Mouse (Mus musculus) limb, embryonic 12.5 days (tissue): ENCODE measurements around the gene Plekhh3. TPM values are rescaled to one million over a fixed set of nuclear protein-coding genes. Genes with fewer than 3 reads are reported as not detected.

ENCODE experiments used
- ATAC-seq: fragments of 200-750 bp; cut with Nextera tagmentation; 2 replicates; pipeline ENCODE4 v1.8.0; 2017; ENCODE audit warnings: low read depth, moderate TSS enrichment; ENCODE audit not compliant: insufficient number of reproducible peaks, insufficient read depth, low FRiP score, low TSS enrichment
- H3K27ac ChIP-seq: fragments of 300-500 bp; sonication (generic); 2 replicates; pipeline ENCODE4 v1.5.1; 2016; ENCODE audit warnings: mild to moderate bottlenecking, moderate library complexity
- H3K27me3 ChIP-seq: fragments of 300-500 bp; sonication (generic); 2 replicates; pipeline ENCODE4 v1.6.1; 2016; ENCODE audit warnings: mild to moderate bottlenecking, moderate library complexity
- H3K36me3 ChIP-seq: fragments of 300-500 bp; sonication (generic); 2 replicates; pipeline ENCODE4 v1.6.1; 2016; ENCODE audit warnings: mild to moderate bottlenecking, moderate library complexity
- H3K4me1 ChIP-seq: fragments of 300-500 bp; sonication (generic); replicated peaks from 2 replicates; pipeline ENCODE4 v1.6.1; 2016
- H3K4me2 ChIP-seq: fragments of 300-500 bp; sonication (generic); 2 replicates; pipeline ENCODE4 v1.6.1; 2016; ENCODE audit warnings: mild to moderate bottlenecking, moderate library complexity
- H3K4me3 ChIP-seq: fragments of 300-500 bp; sonication (generic); replicated peaks from 2 replicates; pipeline ENCODE4 v1.5.1; 2016; ENCODE audit warnings: mild to moderate bottlenecking
- H3K9ac ChIP-seq: fragments of 300-500 bp; sonication (generic); replicated peaks from 2 replicates; pipeline ENCODE4 v1.6.1; 2016; ENCODE audit warnings: mild to moderate bottlenecking, moderate library complexity
- H3K9me3 ChIP-seq: fragments of 300-500 bp; sonication (generic); 2 replicates; pipeline ENCODE4 v1.6.1; 2016; ENCODE audit warnings: mild to moderate bottlenecking, moderate library complexity
- WGBS: fragments of 180-500 bp; shearing (Covaris S2); methylation state at CpG from one replicate; pipeline ENCODE4 v1.1.7; 2016; 5-methylcytosine and 5-hydroxymethylcytosine counted together
- polyA plus RNA-seq: library from polyadenylated mRNA; unstranded; fragments of >200 nt; fragmentation: Nextera tagmentation; extraction: Ambion mirVana; gene quantifications from 2 replicates; pipeline ENCODE4 v1.2.1, GENCODE M21; 2016

Gene Plekhh3
- polyA plus RNA-seq, 1 experiment from 2014 or later: 5.3 TPM

- WGBS: 67% methylated on average over 18 of the region's 18 CpGs
- H3K27ac ChIP-seq: no peak overlapping the region
- H3K4me2 ChIP-seq: no peak overlapping the region
- peaks cover 50% of the 10 kb centered on the region for H3K4me1 ChIP-seq
- H3K4me3 ChIP-seq: peak overlapping the region; percentile 66; the same call in 1 of the 2 replicates
- peaks cover 9% of the 10 kb centered on the region; the same call in 1 of the 2 replicates for H3K36me3 ChIP-seq
- ATAC-seq: no peak
- no peaks in the 10 kb centered on the region for H3K9me3 ChIP-seq
- no peak overlapping the region for H3K9ac ChIP-seq
- H3K27me3 ChIP-seq: peaks cover 87% of the 10 kb centered on the region
Measured at GRCm38 (mm10) chr11:101168301-101168980, 2.7 kb downstream of the Plekhh3 start.

GRCm38 (mm10) chr11:101167963-101168300, 3.2 kb downstream of the Plekhh3 start:
- Histone ChIP-seq H3K4me3 (no peak overlapping the region), H3K4me2 (no peak overlapping the region), H3K9ac (no peak overlapping the region), H3K4me1 (peaks cover 46% of the 10 kb centered on the region), H3K27me3 (peaks cover 87% of the 10 kb centered on the region), H3K36me3 (peaks cover 9% of the 10 kb centered on the region; the same call in 1 of the 2 replicates), H3K9me3 (no peaks in the 10 kb centered on the region), H3K27ac (no peak overlapping the region)
- ATAC-seq: no peak
- WGBS: 50% methylated on average over 8 of the region's 8 CpGs

GRCm38 (mm10) chr11:101167211-101167962, 3.8 kb downstream of the Plekhh3 start:
- Histone ChIP-seq H3K27ac (no peak overlapping the region), H3K9ac (no peak overlapping the region), H3K4me2 (no peak overlapping the region), H3K36me3 (peaks cover 14% of the 10 kb centered on the region; the same call in 1 of the 2 replicates), H3K9me3 (no peaks in the 10 kb centered on the region), H3K4me1 (peaks cover 43% of the 10 kb centered on the region), H3K27me3 (peaks cover 88% of the 10 kb centered on the region), H3K4me3 (no peak overlapping the region)
- ATAC-seq: no peak
- WGBS: 42% methylated on average over 19 of the region's 19 CpGs

DNA sequence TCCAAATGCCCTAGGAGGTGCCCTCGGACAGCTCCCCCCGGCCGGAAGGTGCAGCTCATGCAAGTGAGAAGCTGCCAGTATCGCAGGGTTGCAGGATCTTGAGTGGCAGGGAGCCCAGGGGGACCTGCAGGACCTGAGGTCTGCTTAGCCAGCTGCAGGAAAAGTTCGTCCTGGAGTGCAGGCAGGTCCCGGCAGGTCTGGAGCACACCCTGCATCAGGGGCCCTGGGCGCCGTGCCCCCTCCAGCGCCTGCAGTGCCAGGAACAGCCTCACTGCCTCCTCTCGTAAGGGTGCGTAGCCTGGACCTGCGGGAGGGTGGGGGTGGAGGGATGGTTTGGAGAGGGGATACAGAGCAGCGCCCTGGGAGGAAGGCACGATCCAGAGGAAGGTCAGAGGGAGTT, 4.8 kb downstream of the Plekhh3 start:
- peaks cover 39% of the 10 kb centered on the region for H3K4me1 ChIP-seq

DNA sequence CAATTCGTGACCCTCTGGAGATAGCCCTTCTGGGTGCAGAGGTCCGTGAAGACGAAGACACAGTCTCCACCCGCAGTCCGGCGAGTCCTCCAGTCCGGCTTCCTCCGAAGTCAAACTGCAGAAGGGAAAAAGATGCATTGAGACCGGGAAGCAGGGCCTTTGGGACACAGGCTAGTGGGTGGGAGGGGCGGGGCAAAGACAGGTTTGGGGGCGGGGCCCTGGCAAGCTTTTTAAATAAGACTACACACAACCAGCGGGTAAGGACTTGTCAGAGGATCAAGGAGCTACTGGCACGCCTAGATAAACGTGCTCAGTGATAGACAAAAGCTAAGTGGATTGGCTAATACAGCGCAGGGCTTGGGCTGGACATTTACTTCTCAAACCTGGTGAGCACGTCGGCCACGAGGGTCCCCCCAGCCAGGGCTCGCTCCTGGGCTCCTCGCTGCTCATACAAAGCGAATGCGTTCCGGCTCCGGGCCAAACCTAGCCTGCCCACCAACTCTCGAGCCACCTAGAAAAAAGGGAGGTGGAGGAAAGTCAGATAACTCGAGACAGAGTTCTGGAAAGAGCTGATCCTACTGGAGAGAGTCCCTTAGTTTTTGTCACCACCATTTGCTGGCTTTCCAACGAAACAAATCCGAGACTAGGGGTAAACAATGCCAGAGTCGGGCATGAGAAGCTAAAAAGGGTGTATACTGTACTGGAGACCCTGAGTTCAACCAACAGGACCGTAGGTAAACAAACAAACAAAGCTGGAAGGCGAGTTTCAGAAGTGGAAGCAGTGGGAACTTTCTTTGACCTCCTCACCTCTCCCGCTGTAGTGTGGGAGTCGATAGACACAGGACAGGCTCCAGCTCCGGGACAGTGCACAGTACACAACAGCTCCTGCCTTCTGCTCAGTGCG, 6.2 kb downstream of the Plekhh3 start:
- Histone ChIP-seq H3K27ac (no peak overlapping the region), H3K4me3 (peak overlapping the region; percentile 47), H3K36me3 (peaks cover 20% of the 10 kb centered on the region; the same call in 1 of the 2 replicates), H3K4me1 (peaks cover 30% of the 10 kb centered on the region), H3K9ac (peak overlapping the region; percentile 63; the same call in 1 of the 2 replicates), H3K9me3 (no peaks in the 10 kb centered on the region), H3K4me2 (peak overlapping the region; percentile 83), H3K27me3 (peaks cover 92% of the 10 kb centered on the region)
- 7% methylated on average over 35 of the region's 35 CpGs for WGBS
- no peak for ATAC-seq

More for the DNA sequence above, 4.8 kb downstream of the Plekhh3 start:
- Histone ChIP-seq H3K36me3 (peaks cover 18% of the 10 kb centered on the region; the same call in 1 of the 2 replicates), H3K9me3 (no peaks in the 10 kb centered on the region), H3K4me3 (no peak overlapping the region), H3K27me3 (peaks cover 96% of the 10 kb centered on the region), H3K9ac (no peak overlapping the region), H3K4me2 (no peak overlapping the region), H3K27ac (no peak overlapping the region)
- no peak for ATAC-seq
- WGBS: 42% methylated on average over 14 of the region's 14 CpGs

DNA sequence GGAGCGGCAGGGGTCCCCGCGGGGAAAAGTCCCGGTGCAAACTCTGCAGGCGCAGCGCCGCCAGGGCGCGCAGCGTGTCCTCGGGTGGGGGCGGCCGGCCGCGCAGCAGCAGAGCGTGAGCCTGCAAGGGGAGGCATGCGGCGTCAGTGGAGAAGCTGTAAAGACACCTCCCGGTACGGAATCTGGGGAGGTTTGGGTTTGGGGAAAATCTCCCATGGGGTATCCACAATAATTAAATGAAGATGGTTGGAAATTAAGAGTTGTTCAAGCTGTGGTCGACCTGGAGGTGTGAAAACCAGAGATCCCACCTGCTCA, 6.8 kb downstream of the Plekhh3 start:
- Histone ChIP-seq H3K4me3 (peak overlapping the region; percentile 47), H3K4me1 (peaks cover 24% of the 10 kb centered on the region), H3K9ac (peak overlapping the region; percentile 63), H3K27me3 (peaks cover 86% of the 10 kb centered on the region), H3K4me2 (peak overlapping the region; percentile 83), H3K27ac (no peak overlapping the region), H3K36me3 (peaks cover 20% of the 10 kb centered on the region; the same call in 1 of the 2 replicates), H3K9me3 (no peaks in the 10 kb centered on the region)
- WGBS: 2% methylated on average over 21 of the region's 21 CpGs
- ATAC-seq: no peak

GRCm38 (mm10) chr11:101163476-101164350, 7.4 kb downstream of the Plekhh3 start:
- Histone ChIP-seq H3K27me3 (peaks cover 80% of the 10 kb centered on the region), H3K4me2 (peak overlapping the region; percentile 83), H3K36me3 (peaks cover 20% of the 10 kb centered on the region; the same call in 1 of the 2 replicates), H3K27ac (no peak overlapping the region), H3K4me1 (peaks cover 18% of the 10 kb centered on the region), H3K4me3 (peak overlapping the region; percentile 47), H3K9me3 (no peaks in the 10 kb centered on the region), H3K9ac (peak overlapping the region; percentile 63)
- ATAC-seq: no peak
- WGBS: 4% methylated on average over 49 of the region's 49 CpGs

DNA sequence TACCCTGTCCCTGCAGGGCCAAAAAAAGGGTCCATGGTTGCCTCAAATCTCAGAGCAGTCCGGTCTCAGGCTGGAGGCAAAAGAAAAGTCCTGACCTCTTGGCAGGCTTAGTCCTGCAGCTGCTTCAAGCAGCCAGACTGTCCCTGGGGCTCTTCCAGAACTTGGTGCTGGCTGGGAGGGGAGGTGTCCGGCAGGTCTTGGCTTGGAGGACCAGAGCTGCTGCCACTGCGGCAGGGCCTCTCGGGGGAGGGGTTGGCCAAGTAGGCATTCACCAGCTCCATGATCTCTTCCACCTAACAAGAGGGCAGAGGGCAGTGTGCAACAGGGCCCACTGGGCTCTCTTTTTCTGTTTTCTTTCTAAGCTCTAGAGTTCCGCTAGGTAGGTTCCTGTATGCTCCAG, 8.4 kb downstream of the Plekhh3 start:
- H3K4me2 ChIP-seq: no peak overlapping the region
- peaks cover 20% of the 10 kb centered on the region; the same call in 1 of the 2 replicates for H3K36me3 ChIP-seq
- no peaks in the 10 kb centered on the region for H3K9me3 ChIP-seq
- no peak overlapping the region for H3K27ac ChIP-seq
- ATAC-seq: no peak
- no peak overlapping the region for H3K4me3 ChIP-seq
- H3K9ac ChIP-seq: no peak overlapping the region
- peaks cover 18% of the 10 kb centered on the region for H3K4me1 ChIP-seq
- peaks cover 70% of the 10 kb centered on the region for H3K27me3 ChIP-seq
- WGBS: 51% methylated on average over 5 of the region's 5 CpGs

GRCm38 (mm10) chr11:101162301-101162700, 8.8 kb downstream of the Plekhh3 start:
- H3K9me3 ChIP-seq: no peaks in the 10 kb centered on the region
- 51% methylated on average over 5 of the region's 5 CpGs for WGBS
- H3K9ac ChIP-seq: no peak overlapping the region
- H3K4me2 ChIP-seq: no peak overlapping the region
- no peak for ATAC-seq
- H3K4me1 ChIP-seq: peaks cover 18% of the 10 kb centered on the region
- H3K27ac ChIP-seq: no peak overlapping the region
- no peak overlapping the region for H3K4me3 ChIP-seq
- H3K27me3 ChIP-seq: peaks cover 66% of the 10 kb centered on the region
- peaks cover 15% of the 10 kb centered on the region; the same call in 1 of the 2 replicates for H3K36me3 ChIP-seq

DNA sequence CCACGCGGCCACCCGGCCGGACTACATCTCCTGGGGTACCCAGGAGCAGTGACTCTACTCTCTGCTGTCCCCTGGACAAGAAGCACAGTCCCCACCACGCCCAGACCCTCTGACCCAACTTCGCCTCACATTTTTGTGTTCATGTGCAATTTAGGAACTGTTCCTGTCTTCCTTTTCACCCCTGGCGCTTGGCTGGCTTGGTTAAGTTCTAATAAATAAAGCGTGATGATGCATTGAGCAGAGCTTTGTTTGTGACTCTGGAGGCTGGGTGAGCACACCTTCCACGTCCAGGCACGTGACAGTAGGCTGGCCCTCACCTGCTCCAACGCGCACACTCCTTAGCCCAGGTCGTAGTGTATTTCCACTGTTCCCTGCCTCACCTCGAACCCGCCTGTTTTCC, 9.6 kb downstream of the Plekhh3 start:
- no peak for ATAC-seq
- Histone ChIP-seq H3K36me3 (peaks cover 14% of the 10 kb centered on the region; the same call in 1 of the 2 replicates), H3K9me3 (no peaks in the 10 kb centered on the region), H3K27ac (no peak overlapping the region), H3K27me3 (peaks cover 61% of the 10 kb centered on the region), H3K4me2 (no peak overlapping the region), H3K9ac (no peak overlapping the region), H3K4me3 (no peak overlapping the region), H3K4me1 (peaks cover 18% of the 10 kb centered on the region)
- WGBS: 86% methylated on average over 15 of the region's 15 CpGs
